In the genomic region with DNA sequence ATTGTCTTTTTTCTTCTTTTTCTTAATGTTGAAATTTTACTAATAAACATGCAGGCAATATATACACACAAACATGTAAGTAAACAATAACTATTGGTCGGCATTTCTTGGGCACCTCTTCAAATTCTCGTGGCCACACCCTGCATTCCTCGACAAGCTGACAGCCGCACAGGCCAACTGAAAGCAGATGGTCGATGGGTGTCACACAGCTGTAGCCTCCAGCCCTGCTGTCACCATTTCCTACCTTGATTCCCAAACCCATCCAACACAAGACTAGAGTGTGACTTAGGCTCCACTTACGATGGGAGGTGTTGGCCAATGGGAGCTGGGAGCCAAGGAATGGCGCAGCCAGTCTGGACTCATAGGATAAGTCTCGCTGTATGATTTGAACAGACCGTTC, we compare ENCODE assay signal across 22 mouse cellular contexts.
"Had no signal": no experiment of that assay in that cellular context is flagged by ENCODE, and none has a peak within 500 bp of the region (broad histone marks: within the 10 kb centered on the region; RNA-seq: fewer than 3 reads in every experiment).

No protein-coding gene starts in this region.

- H3K4me3 ChIP-seq: heart, embryonic 13.5 days; heart, embryonic 15.5 days; hindbrain, embryonic 13.5 days; hindbrain, embryonic 15.5 days; layer of hippocampus, adult 2 months; left cerebral cortex, adult 2 months; limb, embryonic 10.5 days; limb, embryonic 12.5 days had no signal

- H3K4me2 ChIP-seq: heart, embryonic 13.5 days; heart, embryonic 15.5 days; hindbrain, embryonic 13.5 days; hindbrain, embryonic 15.5 days; limb, embryonic 12.5 days; liver, embryonic 11.5 days had no signal

- H3K27me3 ChIP-seq: heart, embryonic 15.5 days; hindbrain, embryonic 15.5 days had no signal

- H3K4me1 ChIP-seq: heart, embryonic 13.5 days; heart, embryonic 15.5 days; hindbrain, embryonic 13.5 days; hindbrain, embryonic 15.5 days; limb, embryonic 10.5 days; limb, embryonic 12.5 days had no signal

- H3K9ac ChIP-seq: heart, embryonic 13.5 days; heart, embryonic 15.5 days; hindbrain, embryonic 13.5 days; hindbrain, embryonic 15.5 days; limb, embryonic 12.5 days; liver, embryonic 14.5 days had no signal

- H3K36me3 ChIP-seq: heart, embryonic 13.5 days; heart, embryonic 15.5 days; hindbrain, embryonic 13.5 days; hindbrain, embryonic 15.5 days; limb, embryonic 10.5 days; limb, embryonic 12.5 days had no signal

- H3K9me3 ChIP-seq: heart, embryonic 13.5 days; heart, embryonic 15.5 days; hindbrain, embryonic 13.5 days; hindbrain, embryonic 15.5 days; limb, embryonic 10.5 days; limb, embryonic 12.5 days had no signal

- H3K27ac ChIP-seq: heart, embryonic 13.5 days; heart, embryonic 15.5 days; hindbrain, embryonic 13.5 days; hindbrain, embryonic 15.5 days; hindbrain, postnatal 0 days; layer of hippocampus, adult 2 months; left cerebral cortex, adult 2 months; limb, embryonic 10.5 days; limb, embryonic 12.5 days; liver, embryonic 14.5 days had no signal

- DNase-seq: gastrocnemius, postnatal 10 days; gastrocnemius, postnatal 36 days; heart, adult 18-20 months; heart, postnatal 14 days; heart, postnatal 36 days; kidney, adult 11 months; kidney, adult 2 months; kidney, postnatal 10 days; kidney, postnatal 25 days; kidney, postnatal 4 days; liver had no signal
